Mouse (Mus musculus): ENCODE measurements at regions not wholly inside any gene's neighbourhood (a gene's known extent, or its start where the extent isn't known, plus 50 kb on each side); places are given as distances from the start of the nearest gene placed in this dataset.

DNA sequence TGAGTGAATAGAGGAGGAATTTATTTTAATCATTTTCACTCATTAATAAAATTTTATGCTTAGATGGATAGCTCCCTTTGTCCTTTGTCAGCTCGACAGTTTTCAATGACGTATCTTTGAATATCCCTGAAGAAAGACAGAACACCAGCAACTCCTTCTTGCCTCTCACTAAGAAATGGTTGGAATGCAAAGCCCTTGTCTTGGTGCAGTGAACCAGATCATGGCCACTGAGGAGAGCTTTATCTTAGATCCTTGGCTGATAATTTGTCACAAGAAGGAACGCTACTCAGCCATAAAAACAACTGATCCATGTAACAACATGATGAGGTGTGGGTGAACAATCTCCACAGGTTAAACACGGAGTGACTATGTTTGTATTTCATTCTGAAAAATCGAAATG, 73.5 kb upstream of the Plppr5 start:
- TF ChIP-seq CTCF (IDR thresholded peaks at IDR 0.05; ENCODE audit: insufficient read depth, low read length) (no peak), POLR2A (IDR thresholded peaks at IDR 0.05; ENCODE audit: borderline replicate concordance, extremely low read depth, low read depth, low read length) (no peak)
